Mouse (Mus musculus) neural tube, embryonic 13.5 days (tissue): ENCODE measurements around the gene Pom121l2. TPM values are rescaled to one million over a fixed set of nuclear protein-coding genes. Genes with fewer than 3 reads are reported as not detected.

Source experiments
- ATAC-seq: fragments of 200-750 bp; cut with Nextera tagmentation; 2 replicates; pipeline ENCODE4 v1.8.0; 2017; ENCODE audit warnings: low read depth, mild to moderate bottlenecking, moderate TSS enrichment, moderate library complexity
- H3K27ac ChIP-seq: fragments of 300-500 bp; sonication (generic); replicated peaks from 2 replicates; pipeline ENCODE4 v1.5.1; 2015; ENCODE audit warnings: moderate library complexity, mild to moderate bottlenecking, inconsistent platforms
- H3K27me3 ChIP-seq: fragments of 300-500 bp; sonication (generic); 2 replicates; pipeline ENCODE4 v1.6.1; 2015; ENCODE audit warnings: mild to moderate bottlenecking, inconsistent platforms
- H3K36me3 ChIP-seq: fragments of 300-500 bp; sonication (generic); 2 replicates; pipeline ENCODE4 v1.6.1; 2015; ENCODE audit warnings: mild to moderate bottlenecking, inconsistent platforms
- H3K4me1 ChIP-seq: fragments of 300-500 bp; sonication (generic); replicated peaks from 2 replicates; pipeline ENCODE4 v1.6.1; 2015; ENCODE audit warnings: inconsistent platforms
- H3K4me2 ChIP-seq: fragments of 300-500 bp; sonication (generic); 2 replicates; pipeline ENCODE4 v1.6.1; 2015; ENCODE audit warnings: inconsistent platforms, mild to moderate bottlenecking, moderate library complexity
- H3K4me3 ChIP-seq: fragments of 300-500 bp; sonication (generic); 2 replicates; pipeline ENCODE4 v1.5.1; 2015; ENCODE audit warnings: mild to moderate bottlenecking, inconsistent platforms
- H3K9ac ChIP-seq: fragments of 300-500 bp; sonication (generic); 2 replicates; pipeline ENCODE4 v1.6.1; 2015; ENCODE audit warnings: moderate library complexity, mild to moderate bottlenecking, inconsistent platforms
- H3K9me3 ChIP-seq: fragments of 300-500 bp; sonication (generic); 2 replicates; pipeline ENCODE4 v1.6.1; 2016; ENCODE audit warnings: inconsistent platforms
- WGBS: fragments of 180-500 bp; shearing (Covaris S2); methylation state at CpG from one replicate; pipeline ENCODE4 v1.1.7; 2015; 5-methylcytosine and 5-hydroxymethylcytosine counted together
- microRNA-seq: library from miRNA; unstranded; fragments of <30 nt; microRNA quantifications from one replicate; pipeline ENCODE4, GENCODE M21; 2016
- polyA plus RNA-seq: library from polyadenylated mRNA; unstranded; fragments of >200 nt; fragmentation: Nextera tagmentation; extraction: Ambion mirVana; gene quantifications from 2 replicates; pipeline ENCODE4 v1.2.1, GENCODE M21; 2015

The Pom121l2 gene
- polyA plus RNA-seq, 1 experiment from 2014 or later = not detected

- H3K27me3 ChIP-seq = no peaks in the 10 kb centered on the region
- no peaks in the 10 kb centered on the region for H3K9me3 ChIP-seq
- H3K27ac ChIP-seq = no peak overlapping the region
- no peaks in the 10 kb centered on the region for H3K36me3 ChIP-seq
- ATAC-seq = no peak
- no peak overlapping the region for H3K9ac ChIP-seq
- 0 out of 2 replicates have a peak overlapping the region, but pooled peaks have one; percentile 72 for H3K4me2 ChIP-seq
- peaks cover 38% of the 10 kb centered on the region for H3K4me1 ChIP-seq
- WGBS = 63% methylated on average over 2 of the region's 2 CpGs
- H3K4me3 ChIP-seq = no peak overlapping the region
Measured at GRCm38 (mm10) chr13:22037415-22037814, 56.4 kb downstream of the Pom121l2 start.

Small RNAs within 50 kb of the gene (microRNA-seq; reads per million reads assigned to microRNA genes)
- not detected for gene Gm44390

Other genes starting within 250 kb of the Pom121l2 start
- gene Hist1h4j, start 246.1 kb upstream of the Pom121l2 start, polyA plus RNA-seq = 1.0 and 1.7 TPM in 2 replicates
- 0.84 and 3.9 TPM in 2 replicates for gene Hist1h4k, start 230.7 kb upstream of the Pom121l2 start, polyA plus RNA-seq
- gene Hist1h2ak, start 227.4 kb upstream of the Pom121l2 start, polyA plus RNA-seq = 6.0 and 7.6 TPM in 2 replicates
- gene Hist1h2bn, start 227.1 kb upstream of the Pom121l2 start, polyA plus RNA-seq = 0.73 and 1.1 TPM in 2 replicates
- gene Hist1h1b, start 200.6 kb upstream of the Pom121l2 start, polyA plus RNA-seq = 3.2 and 5.8 TPM in 2 replicates
- 32.1 and 33.9 TPM in 2 replicates for gene Hist1h3i, start 197.8 kb upstream of the Pom121l2 start, polyA plus RNA-seq
- not detected in 2 replicates for gene Hist1h2an, start 194.0 kb upstream of the Pom121l2 start, polyA plus RNA-seq
- 0.52 and 1.4 TPM in 2 replicates for gene Hist1h2bp, start 193.7 kb upstream of the Pom121l2 start, polyA plus RNA-seq
- gene Hist1h2bq, start 171.0 kb upstream of the Pom121l2 start, polyA plus RNA-seq = 4.3 and 4.4 TPM in 2 replicates
- not detected in 2 replicates for gene Hist1h2ao, start 170.7 kb upstream of the Pom121l2 start, polyA plus RNA-seq
- not detected in 2 replicates for gene Hist1h4m, start 169.4 kb upstream of the Pom121l2 start, polyA plus RNA-seq
- 7.0 and 7.5 TPM in 2 replicates for gene Hist1h4n, start 149.0 kb upstream of the Pom121l2 start, polyA plus RNA-seq
- 641 and 649 TPM in 2 replicates for gene Hist1h2ap, start 147.7 kb upstream of the Pom121l2 start, polyA plus RNA-seq
- gene Hist1h2br, start 147.5 kb upstream of the Pom121l2 start, polyA plus RNA-seq = 3.9 and 5.2 TPM in 2 replicates
- gene Zfp184, start 36.1 kb upstream of the Pom121l2 start, polyA plus RNA-seq = 16.0 and 16.3 TPM in 2 replicates
- gene Prss16, start 28.5 kb downstream of the Pom121l2 start, polyA plus RNA-seq = 0.17 and 0.18 TPM in 2 replicates
- gene Hist1h2ah, start 54.4 kb downstream of the Pom121l2 start, polyA plus RNA-seq = 1.7 TPM in 1 of 2 replicates, not detected in the other
- gene Hist1h2bk, start 54.7 kb downstream of the Pom121l2 start, polyA plus RNA-seq = 2.5 and 3.8 TPM in 2 replicates
- 8.8 and 10.1 TPM in 2 replicates for gene Hist1h4i, start 60.2 kb downstream of the Pom121l2 start, polyA plus RNA-seq
- gene Hist1h2ag, start 61.8 kb downstream of the Pom121l2 start, polyA plus RNA-seq = 8.4 and 11.4 TPM in 2 replicates
- gene Hist1h2bj, start 62.0 kb downstream of the Pom121l2 start, polyA plus RNA-seq = 2.7 and 3.3 TPM in 2 replicates
- not detected in 2 replicates for gene Vmn1r188, start 103.2 kb downstream of the Pom121l2 start, polyA plus RNA-seq
- gene Vmn1r189, start 124.6 kb downstream of the Pom121l2 start, polyA plus RNA-seq = not detected in 2 replicates
- not detected in 2 replicates for gene Vmn1r191, start 202.8 kb downstream of the Pom121l2 start, polyA plus RNA-seq
- not detected in 2 replicates for gene Vmn1r192, start 209.9 kb downstream of the Pom121l2 start, polyA plus RNA-seq
- not detected in 2 replicates for gene Vmn1r193, start 242.0 kb downstream of the Pom121l2 start, polyA plus RNA-seq